Mouse (Mus musculus): ENCODE results near the gene Slc38a3. TPM values are rescaled to one million over a fixed set of nuclear protein-coding genes. Genes with fewer than 3 reads are reported as not detected.

The Slc38a3 gene
- total and polyA plus RNA-seq, 2 experiments from 2014 or later, result 38.7 to 60.9 TPM

- no peaks in the 10 kb centered on the region for H3K27me3 ChIP-seq (ENCODE audit: insufficient read depth, low read length)
- DNase-seq, result no peak
- no peak overlapping the region for H3K27ac ChIP-seq (ENCODE audit: low read depth, low read length)
- no peak overlapping the region for H3K4me2 ChIP-seq (ENCODE audit: low read depth)
- no peak for ATAC-seq
- no peaks in the 10 kb centered on the region for H3K36me3 ChIP-seq (ENCODE audit: insufficient read depth)
- H3K9ac ChIP-seq, result no peak overlapping the region
- H3K9me3 ChIP-seq (ENCODE audit: low read length), result no peaks in the 10 kb centered on the region
- TF ChIP-seq CTCF (IDR thresholded peaks at IDR 0.05; ENCODE audit: low read depth), result peak; percentile 19; the same call in 1 of the 2 replicates
- H3K4me3 ChIP-seq (ENCODE audit: low read depth, low read length), result no peak overlapping the region
- WGBS, result 88% methylated on average over 6 of the region's 6 CpGs
- 0 out of 2 replicates have a peak, but pooled peaks cover 8% of the 10 kb centered on the region for H3K4me1 ChIP-seq (ENCODE audit: insufficient read depth)
These were observed 22.4 kb downstream of the Slc38a3 start for GRCm38 (mm10) chr9:107646975-107647374.

- WGBS, result 14% methylated on average over 5 of the region's 5 CpGs
- Histone ChIP-seq H3K4me1 (ENCODE audit: insufficient read depth) (0 out of 2 replicates have a peak, but pooled peaks cover 8% of the 10 kb centered on the region), H3K27ac (ENCODE audit: low read depth, low read length) (no peak overlapping the region; the same call in 1 of the 2 replicates), H3K4me2 (ENCODE audit: low read depth) (0 out of 2 replicates have a peak overlapping the region, but pooled peaks have one; percentile 62), H3K9ac (no peak overlapping the region), H3K4me3 (ENCODE audit: low read depth, low read length) (no peak overlapping the region), H3K36me3 (ENCODE audit: insufficient read depth) (no peaks in the 10 kb centered on the region), H3K9me3 (ENCODE audit: low read length) (no peaks in the 10 kb centered on the region), H3K27me3 (ENCODE audit: insufficient read depth, low read length) (no peaks in the 10 kb centered on the region)
- DNase-seq (peak; percentile 92), ATAC-seq (peak; percentile 64)
- TF ChIP-seq CTCF (IDR thresholded peaks at IDR 0.05; ENCODE audit: low read depth), result peak; percentile 97
These were observed 23.8 kb downstream of the Slc38a3 start for GRCm38 (mm10) chr9:107645577-107645976.

- Histone ChIP-seq H3K27ac (ENCODE audit: low read depth, low read length) (no peak overlapping the region; the same call in 1 of the 2 replicates), H3K9ac (peak overlapping the region; percentile 39), H3K4me3 (ENCODE audit: low read depth, low read length) (no peak overlapping the region), H3K36me3 (ENCODE audit: insufficient read depth) (no peaks in the 10 kb centered on the region), H3K27me3 (ENCODE audit: insufficient read depth, low read length) (no peaks in the 10 kb centered on the region), H3K4me2 (ENCODE audit: low read depth) (peak overlapping the region; percentile 62), H3K9me3 (ENCODE audit: low read length) (no peaks in the 10 kb centered on the region), H3K4me1 (ENCODE audit: insufficient read depth) (0 out of 2 replicates have a peak, but pooled peaks cover 8% of the 10 kb centered on the region)
- no peak for DNase-seq
- ATAC-seq, result no peak
- TF ChIP-seq CTCF (IDR thresholded peaks at IDR 0.05; ENCODE audit: low read depth), result no peak
- 60% methylated on average over 7 of the region's 7 CpGs for WGBS
These were observed 24.2 kb downstream of the Slc38a3 start for GRCm38 (mm10) chr9:107645153-107645510.

GRCm38 (mm10) chr9:107644495-107645152, 24.7 kb downstream of the Slc38a3 start:
- TF ChIP-seq CTCF (IDR thresholded peaks at IDR 0.05; ENCODE audit: low read depth), result peak; percentile 95
- Histone ChIP-seq H3K9me3 (ENCODE audit: low read length) (no peaks in the 10 kb centered on the region), H3K36me3 (ENCODE audit: insufficient read depth) (no peaks in the 10 kb centered on the region), H3K4me1 (ENCODE audit: insufficient read depth) (0 out of 2 replicates have a peak, but pooled peaks cover 8% of the 10 kb centered on the region), H3K4me3 (ENCODE audit: low read depth, low read length) (peak overlapping the region; percentile 33), H3K9ac (peak overlapping the region; percentile 39), H3K4me2 (ENCODE audit: low read depth) (peak overlapping the region; percentile 62), H3K27me3 (ENCODE audit: insufficient read depth, low read length) (no peaks in the 10 kb centered on the region), H3K27ac (ENCODE audit: low read depth, low read length) (peak overlapping the region; percentile 74)
- WGBS, result 6% methylated on average over 35 of the region's 35 CpGs
- peak; percentile 90 for ATAC-seq
- DNase-seq, result peak; percentile 95

- peak overlapping the region; percentile 39; the same call in 1 of the 2 replicates for H3K9ac ChIP-seq
- no peak for TF ChIP-seq CTCF (IDR thresholded peaks at IDR 0.05; ENCODE audit: low read depth)
- no peak for ATAC-seq
These were observed 25.7 kb downstream of the Slc38a3 start for GRCm38 (mm10) chr9:107643544-107644214.

GRCm38 (mm10) chr9:107641666-107642065, 27.7 kb downstream of the Slc38a3 start:
- no peaks in the 10 kb centered on the region for H3K9me3 ChIP-seq (ENCODE audit: low read length)
- H3K4me3 ChIP-seq (ENCODE audit: low read depth, low read length), result no peak overlapping the region
- no peak overlapping the region for H3K4me2 ChIP-seq (ENCODE audit: low read depth)
- H3K9ac ChIP-seq, result no peak overlapping the region
- no peak for DNase-seq
- no peak overlapping the region for H3K27ac ChIP-seq (ENCODE audit: low read depth, low read length)
- no peaks in the 10 kb centered on the region for H3K27me3 ChIP-seq (ENCODE audit: insufficient read depth, low read length)
- no peaks in the 10 kb centered on the region for H3K36me3 ChIP-seq (ENCODE audit: insufficient read depth)
- ATAC-seq, result no peak
- peaks cover 13% of the 10 kb centered on the region for H3K4me1 ChIP-seq (ENCODE audit: insufficient read depth)
- 16% methylated on average over 8 of the region's 8 CpGs for WGBS
- no peak for TF ChIP-seq CTCF (IDR thresholded peaks at IDR 0.05; ENCODE audit: low read depth)

More at GRCm38 (mm10) chr9:107643544-107644214, 25.7 kb downstream of the Slc38a3 start:
- no peak for DNase-seq
- Histone ChIP-seq H3K4me1 (ENCODE audit: insufficient read depth) (0 out of 2 replicates have a peak, but pooled peaks cover 8% of the 10 kb centered on the region), H3K4me3 (ENCODE audit: low read depth, low read length) (no peak overlapping the region), H3K27me3 (ENCODE audit: insufficient read depth, low read length) (no peaks in the 10 kb centered on the region), H3K27ac (ENCODE audit: low read depth, low read length) (no peak overlapping the region), H3K4me2 (ENCODE audit: low read depth) (peak overlapping the region; percentile 62), H3K36me3 (ENCODE audit: insufficient read depth) (no peaks in the 10 kb centered on the region), H3K9me3 (ENCODE audit: low read length) (no peaks in the 10 kb centered on the region)
- WGBS, result 92% methylated on average over 13 of the region's 13 CpGs

GRCm38 (mm10) chr9:107640257-107640772, 29.0 kb downstream of the Slc38a3 start:
- Histone ChIP-seq H3K36me3 (ENCODE audit: insufficient read depth) (no peaks in the 10 kb centered on the region), H3K27ac (ENCODE audit: low read depth, low read length) (no peak overlapping the region), H3K4me1 (ENCODE audit: insufficient read depth) (peaks cover 19% of the 10 kb centered on the region), H3K27me3 (ENCODE audit: insufficient read depth, low read length) (no peaks in the 10 kb centered on the region), H3K4me2 (ENCODE audit: low read depth) (no peak overlapping the region), H3K4me3 (ENCODE audit: low read depth, low read length) (no peak overlapping the region), H3K9ac (no peak overlapping the region), H3K9me3 (ENCODE audit: low read length) (no peaks in the 10 kb centered on the region)
- 41% methylated on average over 8 of the region's 8 CpGs for WGBS
- TF ChIP-seq CTCF (IDR thresholded peaks at IDR 0.05; ENCODE audit: low read depth), result no peak
- ATAC-seq (no peak), DNase-seq (no peak)
